Mouse (Mus musculus) cerebellum, adult 2 months (tissue): Measurements from ENCODE around the gene Cenpl.

ENCODE experiments used
- CTCF ChIP-seq: fragments of 200-500 bp; IDR thresholded peaks from 2 replicates; pipeline ENCODE4 v1.5.1; 2011; ENCODE audit warnings: low read depth, mild to moderate bottlenecking, control low read depth, low read length, moderate library complexity, borderline replicate concordance; ENCODE audit not compliant: insufficient read depth
- POLR2A ChIP-seq: fragments of 200-500 bp; IDR thresholded peaks from 2 replicates; pipeline ENCODE4 v1.6.1; 2011; ENCODE audit warnings: low read length, control low read depth, borderline replicate concordance; ENCODE audit not compliant: insufficient read depth

GRCm38 (mm10) chr1:161035281-161035785, 35.2 kb upstream of the Cenpl start:
- TF ChIP-seq CTCF: no peak
- no peak for TF ChIP-seq POLR2A
